Mouse (Mus musculus): ENCODE results near the gene Lrrc8d. TPM values are rescaled to one million over a fixed set of nuclear protein-coding genes. Genes with fewer than 3 reads are reported as not detected.

Gene Lrrc8d
- 22.7 and 42.1 TPM in 2 replicates for polyA plus RNA-seq (2014; fragmentation: Nextera tagmentation; extraction: Ambion mirVana)

DNA sequence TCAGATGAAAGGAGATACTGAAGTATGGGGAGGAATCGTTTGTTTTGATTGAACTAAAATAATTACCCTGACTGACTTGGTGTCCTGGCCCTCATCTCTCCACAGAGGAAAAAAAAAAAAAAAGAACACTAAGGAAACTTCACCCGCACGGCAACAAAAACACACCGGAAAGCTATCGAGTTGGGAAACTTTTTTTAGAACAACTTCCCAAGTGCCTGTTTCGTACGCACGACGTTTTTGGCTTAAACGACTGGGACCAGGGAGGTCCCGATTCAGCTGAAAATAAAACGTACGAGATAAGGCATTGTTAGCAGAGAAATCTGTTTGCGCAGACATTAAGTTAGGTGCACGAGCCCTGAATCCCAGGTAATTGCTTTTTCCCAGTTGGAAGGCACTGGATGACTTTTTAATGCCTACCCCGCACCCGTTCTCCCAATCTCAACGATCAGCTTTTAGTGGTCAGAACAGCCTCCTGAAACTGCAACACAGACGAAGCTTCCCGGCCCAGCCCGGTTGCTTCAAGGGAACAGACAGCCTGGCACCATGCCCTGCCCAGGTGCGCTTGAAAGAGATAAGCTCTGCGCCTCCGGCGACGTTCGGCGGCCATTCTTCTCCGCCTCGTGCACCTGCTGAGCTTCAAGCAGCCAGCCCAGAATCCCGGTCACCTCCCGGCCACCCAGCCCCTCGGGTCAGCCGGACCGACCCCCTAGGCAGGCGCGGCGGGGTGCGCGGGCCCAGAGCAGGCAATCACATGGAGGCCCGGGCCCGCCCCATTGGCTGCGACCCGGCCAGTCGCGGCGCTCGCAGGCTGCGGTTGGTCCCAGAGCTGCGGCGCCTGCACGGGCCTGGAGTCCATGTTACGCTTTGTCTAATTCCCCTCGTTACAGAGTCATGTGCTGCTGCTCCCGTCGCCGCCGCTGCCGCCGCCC, at the start of gene Lrrc8d:
Gene Lrrc8d, plus strand, starts transcription at position 829 of the 929 bp plus-strand sequence.
- 1% methylated on average over 60 of the region's 60 CpGs for WGBS
- H3K4me2 ChIP-seq (replicated peaks; ENCODE audit: low read depth, low read length): peak within 1 kb of the TSS; percentile 84
- peak; percentile 94 for ATAC-seq (ENCODE audit: low FRiP score, low TSS enrichment)
- 0 out of 2 replicates have a peak, but pooled peaks cover under 1% of the 10 kb centered on the region for H3K36me3 ChIP-seq (ENCODE audit: control insufficient read depth, insufficient read depth, low read length)
- no peaks in the 10 kb centered on the region for H3K27me3 ChIP-seq (ENCODE audit: control insufficient read depth, insufficient read depth, low read length)
- peak within 1 kb of the TSS; percentile 98 for H3K9ac ChIP-seq (ENCODE audit: low read depth, low read length)
- peak within 1 kb of the TSS; percentile 98 for H3K27ac ChIP-seq (ENCODE audit: low read depth, low read length)
- H3K4me1 ChIP-seq (ENCODE audit: control insufficient read depth, insufficient read depth, low read length): peaks cover 32% of the 10 kb centered on the region; the same call in 1 of the 2 replicates
- no peaks in the 10 kb centered on the region for H3K9me3 ChIP-seq (ENCODE audit: control insufficient read depth, low read length)
- peak within 1 kb of the TSS; percentile 94 for H3K4me3 ChIP-seq (ENCODE audit: low read length)

DNA sequence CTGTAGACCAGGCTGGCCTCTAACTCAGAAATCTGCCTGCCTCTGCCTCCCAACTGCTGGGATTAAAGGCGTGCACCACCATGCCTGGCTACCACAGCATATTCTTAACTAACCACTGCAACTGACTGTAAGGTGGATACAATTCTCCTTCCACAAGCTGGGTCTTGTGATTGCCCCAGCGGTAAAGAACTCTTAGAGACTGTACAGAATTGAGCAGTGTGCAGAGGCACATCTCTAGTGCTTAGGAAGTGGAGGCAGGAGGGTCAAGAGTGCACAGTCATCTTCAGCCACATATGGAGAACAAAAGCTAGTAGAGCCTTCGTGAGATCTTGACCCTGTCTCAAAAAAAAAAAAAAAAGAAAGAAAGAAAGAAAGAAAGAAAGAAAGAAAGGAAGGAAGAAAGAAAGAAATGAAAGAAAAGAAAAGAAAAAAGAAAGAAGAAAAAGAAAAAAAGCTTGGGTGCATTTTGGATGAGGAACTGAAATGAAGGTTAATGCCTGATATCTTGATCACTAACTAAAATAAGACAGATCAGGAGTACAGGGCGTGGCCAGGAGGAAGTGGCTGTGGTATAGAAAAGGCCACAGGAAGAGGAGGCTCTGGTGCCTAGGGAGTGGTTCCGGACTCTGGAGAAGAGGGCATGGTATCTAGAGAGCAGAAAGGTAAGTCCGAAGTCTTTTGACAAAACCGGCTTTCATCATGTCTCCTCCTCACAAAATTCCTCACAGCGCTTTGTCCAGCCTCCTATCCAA, 48.9 kb upstream of the Lrrc8d start:
- Histone ChIP-seq H3K36me3 (ENCODE audit: control insufficient read depth, insufficient read depth, low read length) (no peaks in the 10 kb centered on the region), H3K27ac (ENCODE audit: low read depth, low read length) (no peak overlapping the region), H3K9ac (ENCODE audit: low read depth, low read length) (no peak overlapping the region), H3K4me1 (ENCODE audit: control insufficient read depth, insufficient read depth, low read length) (peaks cover 3% of the 10 kb centered on the region; the same call in 1 of the 2 replicates), H3K4me2 (replicated peaks; ENCODE audit: low read depth, low read length) (peak overlapping the region; percentile 26), H3K27me3 (ENCODE audit: control insufficient read depth, insufficient read depth, low read length) (0 out of 2 replicates have a peak, but pooled peaks cover 3% of the 10 kb centered on the region), H3K9me3 (ENCODE audit: control insufficient read depth, low read length) (no peaks in the 10 kb centered on the region), H3K4me3 (ENCODE audit: low read length) (no peak overlapping the region)
- no peak for ATAC-seq (ENCODE audit: low FRiP score, low TSS enrichment)
- WGBS: 87% methylated on average over 8 of the region's 8 CpGs

DNA sequence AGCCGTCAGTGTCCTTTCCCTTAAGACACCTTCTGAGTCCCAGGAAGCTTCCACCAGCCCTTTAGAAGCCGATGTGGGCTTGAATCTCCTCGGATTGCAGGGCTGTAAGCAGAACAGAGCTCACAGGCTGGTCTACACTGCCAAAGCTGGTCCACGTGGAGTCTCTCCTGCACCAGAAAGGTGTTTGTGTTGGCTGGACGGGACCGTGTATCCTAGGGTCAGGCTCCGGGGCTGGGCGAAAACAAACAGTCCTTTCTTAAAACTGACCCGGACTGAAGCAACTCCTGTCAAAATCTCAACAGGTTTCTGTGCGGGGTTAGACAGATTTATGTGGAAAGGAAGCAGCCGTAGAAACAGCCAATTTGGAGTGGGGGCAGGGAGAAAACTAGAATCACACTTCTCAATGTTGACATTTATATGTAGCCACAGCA, 48.2 kb upstream of the Lrrc8d start:
- Histone ChIP-seq H3K27ac (ENCODE audit: low read depth, low read length) (0 out of 2 replicates have a peak overlapping the region, but pooled peaks have one; percentile 47), H3K9me3 (ENCODE audit: control insufficient read depth, low read length) (no peaks in the 10 kb centered on the region), H3K4me3 (ENCODE audit: low read length) (no peak overlapping the region; the same call in 1 of the 2 replicates), H3K4me1 (ENCODE audit: control insufficient read depth, insufficient read depth, low read length) (peaks cover 3% of the 10 kb centered on the region; the same call in 1 of the 2 replicates), H3K4me2 (replicated peaks; ENCODE audit: low read depth, low read length) (peak overlapping the region; percentile 26), H3K27me3 (ENCODE audit: control insufficient read depth, insufficient read depth, low read length) (0 out of 2 replicates have a peak, but pooled peaks cover 3% of the 10 kb centered on the region), H3K9ac (ENCODE audit: low read depth, low read length) (no peak overlapping the region), H3K36me3 (ENCODE audit: control insufficient read depth, insufficient read depth, low read length) (no peaks in the 10 kb centered on the region)
- WGBS: 15% methylated on average over 11 of the region's 11 CpGs
- ATAC-seq (ENCODE audit: low FRiP score, low TSS enrichment): no peak

DNA sequence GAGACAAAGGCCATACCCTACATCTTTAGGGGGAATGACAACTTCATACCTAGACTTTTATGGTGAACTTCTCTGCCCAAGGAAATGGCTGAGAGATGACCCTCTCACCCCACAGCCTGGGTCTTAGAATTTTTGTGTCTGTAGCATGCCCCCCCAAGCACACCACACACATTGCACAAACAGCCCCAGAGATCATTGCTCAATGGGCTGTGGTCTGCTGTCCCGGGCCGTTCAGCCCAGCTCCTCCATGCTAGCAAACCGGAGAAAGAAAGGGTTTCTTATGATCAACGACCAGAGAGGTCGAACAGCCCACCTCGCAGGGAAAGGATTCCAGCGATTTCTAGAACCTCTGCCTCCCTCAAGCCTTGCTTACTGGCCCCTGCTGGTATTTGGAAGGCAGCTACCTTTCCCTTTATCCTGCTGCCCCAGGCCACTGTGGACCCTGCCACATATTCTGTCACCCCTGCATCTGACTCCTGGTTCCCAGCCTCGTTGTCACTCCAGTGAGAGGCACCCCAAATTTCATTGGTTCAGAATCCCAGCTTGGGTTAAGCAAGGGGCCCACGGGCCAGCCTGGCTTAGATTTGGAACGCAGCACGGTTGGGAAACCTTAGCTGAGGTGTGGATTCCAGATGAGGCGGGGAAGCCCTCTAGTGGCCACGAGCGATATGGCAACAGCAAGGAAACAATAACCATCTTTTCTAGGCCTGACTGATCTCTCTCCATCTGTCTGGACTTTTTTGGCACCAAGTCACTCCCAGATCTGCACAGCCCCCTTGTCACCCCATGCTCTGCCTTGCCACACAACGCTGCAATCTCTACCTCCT, 45.3 kb upstream of the Lrrc8d start:
- WGBS: 21% methylated on average over 15 of the region's 15 CpGs
- 0 out of 2 replicates have a peak, but pooled peaks cover 3% of the 10 kb centered on the region for H3K27me3 ChIP-seq (ENCODE audit: control insufficient read depth, insufficient read depth, low read length)
- H3K9me3 ChIP-seq (ENCODE audit: control insufficient read depth, low read length): no peaks in the 10 kb centered on the region
- no peak overlapping the region for H3K4me2 ChIP-seq (replicated peaks; ENCODE audit: low read depth, low read length)
- no peak overlapping the region for H3K9ac ChIP-seq (ENCODE audit: low read depth, low read length)
- no peak overlapping the region for H3K27ac ChIP-seq (ENCODE audit: low read depth, low read length)
- H3K36me3 ChIP-seq (ENCODE audit: control insufficient read depth, insufficient read depth, low read length): no peaks in the 10 kb centered on the region
- peak; percentile 58 for ATAC-seq (ENCODE audit: low FRiP score, low TSS enrichment)
- no peak overlapping the region for H3K4me3 ChIP-seq (ENCODE audit: low read length)
- H3K4me1 ChIP-seq (ENCODE audit: control insufficient read depth, insufficient read depth, low read length): peaks cover 3% of the 10 kb centered on the region; the same call in 1 of the 2 replicates

DNA sequence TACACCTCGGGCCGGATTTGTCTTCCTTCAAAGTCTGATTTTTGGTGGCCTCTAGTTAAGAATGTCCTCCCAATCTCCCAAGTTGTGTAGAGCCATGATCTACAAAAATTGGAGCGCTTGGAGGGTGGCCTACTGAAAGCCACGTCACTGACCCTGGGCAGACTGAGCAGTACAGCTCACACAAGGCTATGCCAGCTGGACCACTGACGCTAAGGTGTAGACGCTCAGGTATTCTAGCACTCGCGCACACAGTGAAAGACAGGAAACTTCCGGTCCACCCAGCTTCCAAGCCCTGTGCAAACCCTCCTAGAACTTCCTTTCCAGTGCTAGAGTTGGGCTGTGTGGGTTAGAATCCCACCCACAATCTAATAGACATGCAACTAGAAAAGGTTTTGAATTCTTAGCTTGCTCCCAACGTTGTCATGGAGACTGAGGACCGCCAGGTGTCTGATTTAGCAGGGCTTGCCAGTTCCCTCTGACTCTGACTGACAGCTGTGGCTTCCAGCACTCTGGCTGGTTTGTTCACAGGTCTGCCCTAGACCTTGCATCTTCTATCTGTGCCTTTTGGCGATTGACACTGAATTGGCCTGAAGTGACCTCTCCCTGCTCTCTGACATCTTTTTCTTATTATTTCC, 44.6 kb upstream of the Lrrc8d start:
- ATAC-seq (ENCODE audit: low FRiP score, low TSS enrichment): 0 out of 2 replicates have a peak, but pooled peaks have one; percentile 14
- Histone ChIP-seq H3K4me1 (ENCODE audit: control insufficient read depth, insufficient read depth, low read length) (peaks cover 3% of the 10 kb centered on the region; the same call in 1 of the 2 replicates), H3K27ac (ENCODE audit: low read depth, low read length) (no peak overlapping the region)

DNA sequence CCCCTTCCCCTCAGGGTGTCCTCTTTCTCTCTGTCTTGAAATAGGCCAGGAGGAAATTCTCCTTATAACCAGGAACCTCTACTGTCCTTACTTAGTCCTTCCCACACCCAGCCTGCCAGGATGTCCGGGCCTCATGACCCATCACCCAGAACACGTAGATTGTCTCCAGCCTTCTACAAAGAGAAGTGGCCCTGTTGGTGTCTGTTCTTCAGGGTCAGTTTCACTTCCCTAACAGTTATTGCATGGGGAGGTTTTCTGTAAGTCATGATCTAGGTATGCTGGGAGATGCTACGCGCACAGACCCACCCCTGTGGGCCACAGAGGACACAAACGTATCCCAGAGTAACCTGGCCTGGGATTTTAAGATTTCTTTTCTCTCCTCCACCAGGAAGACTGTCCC, 37.9 kb upstream of the Lrrc8d start:
- H3K27me3 ChIP-seq (ENCODE audit: control insufficient read depth, insufficient read depth, low read length): no peaks in the 10 kb centered on the region
- no peak overlapping the region for H3K4me2 ChIP-seq (replicated peaks; ENCODE audit: low read depth, low read length)
- ATAC-seq (ENCODE audit: low FRiP score, low TSS enrichment): no peak
- no peaks in the 10 kb centered on the region for H3K4me1 ChIP-seq (ENCODE audit: control insufficient read depth, insufficient read depth, low read length)
- no peaks in the 10 kb centered on the region for H3K36me3 ChIP-seq (ENCODE audit: control insufficient read depth, insufficient read depth, low read length)
- no peaks in the 10 kb centered on the region for H3K9me3 ChIP-seq (ENCODE audit: control insufficient read depth, low read length)
- WGBS: 91% methylated on average over 5 of the region's 5 CpGs
- H3K9ac ChIP-seq (ENCODE audit: low read depth, low read length): no peak overlapping the region
- no peak overlapping the region for H3K4me3 ChIP-seq (ENCODE audit: low read length)
- H3K27ac ChIP-seq (ENCODE audit: low read depth, low read length): no peak overlapping the region

More for the DNA sequence above, 44.6 kb upstream of the Lrrc8d start:
- WGBS: 74% methylated on average over 12 of the region's 12 CpGs
- no peaks in the 10 kb centered on the region for H3K36me3 ChIP-seq (ENCODE audit: control insufficient read depth, insufficient read depth, low read length)
- H3K4me2 ChIP-seq (replicated peaks; ENCODE audit: low read depth, low read length): no peak overlapping the region
- no peaks in the 10 kb centered on the region for H3K9me3 ChIP-seq (ENCODE audit: control insufficient read depth, low read length)
- no peak overlapping the region for H3K4me3 ChIP-seq (ENCODE audit: low read length)
- H3K27me3 ChIP-seq (ENCODE audit: control insufficient read depth, insufficient read depth, low read length): 0 out of 2 replicates have a peak, but pooled peaks cover 3% of the 10 kb centered on the region
- H3K9ac ChIP-seq (ENCODE audit: low read depth, low read length): no peak overlapping the region

DNA sequence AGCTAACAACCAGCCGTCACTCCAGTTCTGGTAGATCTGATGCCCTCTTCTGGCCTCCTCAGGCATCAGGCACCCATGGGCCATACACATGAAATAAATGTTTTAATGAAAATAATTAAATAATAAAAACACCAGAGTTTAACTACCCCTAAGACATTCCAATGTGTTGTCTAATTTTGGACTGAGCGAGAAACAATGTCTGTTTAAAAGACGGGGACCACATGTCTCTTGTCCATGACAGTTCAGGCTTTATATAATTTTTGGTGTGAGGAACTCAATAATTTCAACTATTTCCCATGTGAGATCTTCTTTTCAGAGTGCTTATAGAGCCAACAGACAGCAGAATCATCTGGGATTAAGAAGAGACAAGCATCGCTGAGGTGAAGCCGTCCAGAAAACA, 32.8 kb upstream of the Lrrc8d start:
- no peaks in the 10 kb centered on the region for H3K9me3 ChIP-seq (ENCODE audit: control insufficient read depth, low read length)
- no peaks in the 10 kb centered on the region for H3K27me3 ChIP-seq (ENCODE audit: control insufficient read depth, insufficient read depth, low read length)
- H3K9ac ChIP-seq (ENCODE audit: low read depth, low read length): no peak overlapping the region
- no peaks in the 10 kb centered on the region for H3K4me1 ChIP-seq (ENCODE audit: control insufficient read depth, insufficient read depth, low read length)
- WGBS: 92% methylated on average over 5 of the region's 5 CpGs
- no peak overlapping the region for H3K27ac ChIP-seq (ENCODE audit: low read depth, low read length)
- no peaks in the 10 kb centered on the region for H3K36me3 ChIP-seq (ENCODE audit: control insufficient read depth, insufficient read depth, low read length)
- ATAC-seq (ENCODE audit: low FRiP score, low TSS enrichment): no peak
- H3K4me3 ChIP-seq (ENCODE audit: low read length): no peak overlapping the region
- no peak overlapping the region for H3K4me2 ChIP-seq (replicated peaks; ENCODE audit: low read depth, low read length)

DNA sequence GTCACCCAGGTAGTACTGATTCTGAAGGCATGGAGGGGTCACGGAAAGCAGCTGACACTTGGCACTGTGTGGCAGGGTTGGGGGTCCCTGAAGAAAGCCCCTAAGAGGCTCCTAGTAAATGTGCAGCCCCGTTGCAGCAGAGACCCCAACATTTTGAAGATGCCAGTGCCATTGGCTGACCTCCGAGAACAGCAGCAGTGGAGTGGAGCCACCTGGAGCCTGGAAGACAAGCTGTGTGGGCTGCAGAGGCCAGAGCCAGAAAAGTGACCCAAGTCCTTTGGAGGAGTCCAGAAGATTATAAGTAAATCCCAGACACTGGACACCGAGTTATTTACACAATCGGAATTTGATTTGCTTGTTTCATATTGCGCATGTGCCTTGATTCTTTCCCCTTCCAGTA, 32.4 kb upstream of the Lrrc8d start:
- no peaks in the 10 kb centered on the region for H3K9me3 ChIP-seq (ENCODE audit: control insufficient read depth, low read length)
- no peaks in the 10 kb centered on the region for H3K4me1 ChIP-seq (ENCODE audit: control insufficient read depth, insufficient read depth, low read length)
- no peak overlapping the region for H3K4me2 ChIP-seq (replicated peaks; ENCODE audit: low read depth, low read length)
- 75% methylated on average over 6 of the region's 6 CpGs for WGBS
- H3K4me3 ChIP-seq (ENCODE audit: low read length): no peak overlapping the region
- no peaks in the 10 kb centered on the region for H3K27me3 ChIP-seq (ENCODE audit: control insufficient read depth, insufficient read depth, low read length)
- no peak for ATAC-seq (ENCODE audit: low FRiP score, low TSS enrichment)
- no peaks in the 10 kb centered on the region for H3K36me3 ChIP-seq (ENCODE audit: control insufficient read depth, insufficient read depth, low read length)
- no peak overlapping the region for H3K9ac ChIP-seq (ENCODE audit: low read depth, low read length)
- H3K27ac ChIP-seq (ENCODE audit: low read depth, low read length): no peak overlapping the region

Data from kidney, embryonic 14.5 days (tissue).